Mouse (Mus musculus) bone marrow, adult 2 months (tissue): Measurements from ENCODE around the gene Malrd1.

Experiments
- CTCF ChIP-seq: fragments of 200-500 bp; IDR thresholded peaks from 2 replicates; pipeline ENCODE4 v1.5.1; 2011; ENCODE audit warnings: low read length, control low read depth; ENCODE audit not compliant: control insufficient read depth, insufficient read depth
- POLR2A ChIP-seq: fragments of 200-500 bp; IDR thresholded peaks from 2 replicates; pipeline ENCODE4 v1.6.1; 2011; ENCODE audit warnings: low read depth, mild to moderate bottlenecking, control low read depth, low read length, borderline replicate concordance; ENCODE audit not compliant: control insufficient read depth

DNA sequence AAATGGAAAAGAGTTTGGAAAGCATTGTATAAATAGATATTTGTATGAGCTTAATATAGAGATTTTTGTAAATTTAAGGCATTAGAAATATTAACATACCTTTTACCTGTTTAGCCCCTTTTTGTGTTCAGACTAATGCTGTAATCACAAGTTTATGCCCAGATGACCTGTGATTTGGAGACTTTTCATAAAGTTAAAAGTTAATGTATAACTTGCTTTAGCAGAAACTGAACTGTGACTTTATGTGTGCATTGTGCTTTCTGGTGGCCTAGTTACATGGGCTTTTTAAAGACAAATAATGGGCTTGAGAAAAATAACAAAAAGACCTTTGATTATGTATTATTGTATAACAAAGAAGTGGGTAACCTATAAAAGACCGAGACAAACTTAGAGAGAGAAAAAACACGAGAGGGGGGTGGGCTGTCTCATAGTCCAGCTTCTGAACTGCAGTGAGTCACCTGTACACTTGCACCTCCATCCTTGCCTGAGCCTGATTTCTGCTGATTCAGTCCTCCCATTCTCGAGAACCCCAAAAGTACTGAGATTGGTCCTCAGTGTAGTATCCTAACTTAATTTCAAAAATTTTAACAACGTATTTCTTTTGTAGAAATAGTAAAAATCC, 87.2 kb downstream of the Malrd1 start:
- TF ChIP-seq CTCF (no peak), POLR2A (no peak)
